Mouse (Mus musculus) midbrain, embryonic 11.5 days (tissue): ENCODE data around the gene AW011738. TPM values are rescaled to one million over a fixed set of nuclear protein-coding genes. Genes with fewer than 3 reads are reported as not detected.

Experiments
- ATAC-seq: fragments of 200-750 bp; cut with Nextera tagmentation; 2 replicates; pipeline ENCODE4 v1.8.0; 2017; ENCODE audit warnings: moderate TSS enrichment, moderate library complexity; ENCODE audit not compliant: low FRiP score
- DNase-seq: peaks from one replicate; pipeline ENCODE4 v3.0.0; 2015; ENCODE audit warnings: low spot score; ENCODE audit errors: missing footprints
- H3K27ac ChIP-seq: fragments of 300-500 bp; sonication (generic); 2 replicates; pipeline ENCODE4 v1.5.1; 2014; ENCODE audit warnings: low read depth, low read length
- H3K27me3 ChIP-seq: fragments of 300-500 bp; sonication (generic); 2 replicates; pipeline ENCODE4 v1.6.1; 2014; ENCODE audit warnings: mild to moderate bottlenecking, low read length, moderate library complexity, mixed read lengths; ENCODE audit not compliant: control insufficient read depth, insufficient read depth
- H3K36me3 ChIP-seq: fragments of 300-500 bp; sonication (generic); 2 replicates; pipeline ENCODE4 v1.6.1; 2014; ENCODE audit warnings: mild to moderate bottlenecking, low read length, moderate library complexity, mixed read lengths; ENCODE audit not compliant: control insufficient read depth, insufficient read depth
- H3K4me1 ChIP-seq: fragments of 300-500 bp; sonication (generic); 2 replicates; pipeline ENCODE4 v1.6.1; 2014; ENCODE audit warnings: low read length; ENCODE audit not compliant: control insufficient read depth, insufficient read depth
- H3K4me2 ChIP-seq: fragments of 300-500 bp; sonication (generic); 2 replicates; pipeline ENCODE4 v1.6.1; 2014; ENCODE audit warnings: mild to moderate bottlenecking, moderate library complexity
- H3K4me3 ChIP-seq: fragments of 300-500 bp; sonication (generic); 2 replicates; pipeline ENCODE4 v1.5.1; 2014; ENCODE audit warnings: low read depth, low read length
- H3K9ac ChIP-seq: fragments of 300-500 bp; sonication (generic); 2 replicates; pipeline ENCODE4 v1.6.1; 2014; ENCODE audit warnings: low read length
- H3K9me3 ChIP-seq: fragments of 300-500 bp; sonication (generic); 2 replicates; pipeline ENCODE4 v1.6.1; 2016; ENCODE audit warnings: low read length; ENCODE audit not compliant: control insufficient read depth
- WGBS: fragments of 180-500 bp; shearing (Covaris S2); extraction: QIAGEN DNeasy Blood & Tissue Kit; methylation state at CpG from one replicate; pipeline ENCODE4 v1.1.7; 2014; 5-methylcytosine and 5-hydroxymethylcytosine counted together
- polyA plus RNA-seq: library from polyadenylated mRNA; unstranded; fragments of >200 nt; fragmentation: Nextera tagmentation; extraction: Ambion mirVana; gene quantifications from 2 replicates; pipeline ENCODE4 v1.2.1, GENCODE M21; 2014

The AW011738 gene
- polyA plus RNA-seq, 1 experiment from 2014 or later, result 2.4 TPM

- Histone ChIP-seq H3K36me3 (peaks cover 5% of the 10 kb centered on the region), H3K27ac (no peak overlapping the region), H3K4me2 (peak overlapping the region; percentile 90), H3K4me1 (peaks cover 41% of the 10 kb centered on the region), H3K9ac (peak overlapping the region; percentile 90), H3K9me3 (no peaks in the 10 kb centered on the region), H3K4me3 (peak overlapping the region; percentile 87), H3K27me3 (no peaks in the 10 kb centered on the region; the same call in 1 of the 2 replicates)
- 4% methylated on average over 35 of the region's 35 CpGs for WGBS
- peak; percentile 95 for DNase-seq
- peak; percentile 1; the same call in 1 of the 2 replicates for ATAC-seq
Measured at GRCm38 (mm10) chr4:156195927-156196870, 6.9 kb upstream of the AW011738 start.

GRCm38 (mm10) chr4:156197131-156197828 lies 5.8 kb upstream of the AW011738 start, which contains the start of gene Agrn:
Agrn (minus strand) TSS chr4:156197488.
- ATAC-seq, result peak; percentile 86
- peaks cover 3% of the 10 kb centered on the region for H3K36me3 ChIP-seq
- H3K9me3 ChIP-seq, result no peaks in the 10 kb centered on the region
- H3K27me3 ChIP-seq, result no peaks in the 10 kb centered on the region; the same call in 1 of the 2 replicates
- under 1% methylated on average over 40 of the region's 88 CpGs for WGBS
- peaks cover 36% of the 10 kb centered on the region for H3K4me1 ChIP-seq
- H3K9ac ChIP-seq, result peak within 1 kb of the TSS; percentile 90
- H3K27ac ChIP-seq, result peak within 1 kb of the TSS; percentile 90
- DNase-seq, result no peak
- peak within 1 kb of the TSS; percentile 90 for H3K4me2 ChIP-seq
- H3K4me3 ChIP-seq, result peak within 1 kb of the TSS; percentile 87

GRCm38 (mm10) chr4:156197829-156198205 lies 5.3 kb upstream of the AW011738 start:
- Histone ChIP-seq H3K36me3 (no peaks in the 10 kb centered on the region), H3K4me1 (peaks cover 35% of the 10 kb centered on the region), H3K4me2 (peak overlapping the region; percentile 40), H3K9me3 (no peaks in the 10 kb centered on the region), H3K9ac (peak overlapping the region; percentile 53), H3K27me3 (peaks cover 2% of the 10 kb centered on the region; the same call in 1 of the 2 replicates), H3K27ac (peak overlapping the region; percentile 90), H3K4me3 (peak overlapping the region; percentile 87)
- ATAC-seq, result peak; percentile 96
- 0% methylated on average over 25 of the region's 26 CpGs for WGBS
- DNase-seq, result peak; percentile 99

GRCm38 (mm10) chr4:156200623-156201475 lies 2.3 kb upstream of the AW011738 start, which contains the start of gene Isg15:
Isg15 (minus strand) TSS chr4:156200818.
- no peak within 1 kb of the TSS for H3K4me3 ChIP-seq
- H3K4me2 ChIP-seq, result no peak within 1 kb of the TSS
- 0 out of 2 replicates have a peak, but pooled peaks cover 2% of the 10 kb centered on the region for H3K27me3 ChIP-seq
- no peak within 1 kb of the TSS for H3K27ac ChIP-seq
- 67% methylated on average over 10 of the region's 10 CpGs for WGBS
- H3K9me3 ChIP-seq, result no peaks in the 10 kb centered on the region
- ATAC-seq (no peak), DNase-seq (no peak)
- peaks cover 29% of the 10 kb centered on the region for H3K4me1 ChIP-seq
- H3K9ac ChIP-seq, result no peak within 1 kb of the TSS
- H3K36me3 ChIP-seq, result no peaks in the 10 kb centered on the region

- H3K9ac ChIP-seq, result no peak overlapping the region; the same call in 1 of the 2 replicates
- 48% methylated on average over 12 of the region's 12 CpGs for WGBS
- H3K36me3 ChIP-seq, result no peaks in the 10 kb centered on the region
- H3K4me2 ChIP-seq, result peak overlapping the region; percentile 73
- no peak overlapping the region for H3K27ac ChIP-seq
- no peak for ATAC-seq
- H3K4me1 ChIP-seq, result peaks cover 22% of the 10 kb centered on the region
- H3K9me3 ChIP-seq, result no peaks in the 10 kb centered on the region
- DNase-seq, result peak; percentile 87
- 0 out of 2 replicates have a peak, but pooled peaks cover 2% of the 10 kb centered on the region for H3K27me3 ChIP-seq
- H3K4me3 ChIP-seq, result peak overlapping the region; percentile 62; the same call in 1 of the 2 replicates
Measured at GRCm38 (mm10) chr4:156202462-156202893, 626 bp upstream of the AW011738 start.

- ATAC-seq (peak; percentile 63), DNase-seq (peak; percentile 96)
- Histone ChIP-seq H3K36me3 (no peaks in the 10 kb centered on the region), H3K27ac (peak overlapping the region; percentile 49; the same call in 1 of the 2 replicates), H3K9me3 (no peaks in the 10 kb centered on the region), H3K4me3 (peak overlapping the region; percentile 62), H3K9ac (peak overlapping the region; percentile 73), H3K4me1 (peaks cover 22% of the 10 kb centered on the region), H3K27me3 (0 out of 2 replicates have a peak, but pooled peaks cover 2% of the 10 kb centered on the region), H3K4me2 (peak overlapping the region; percentile 73)
- under 1% methylated on average over 49 of the region's 49 CpGs for WGBS
Measured at GRCm38 (mm10) chr4:156203413-156204131, 468 bp downstream of the AW011738 start.

GRCm38 (mm10) chr4:156208872-156209271 lies 5.8 kb downstream of the AW011738 start:
- ATAC-seq, result no peak
- WGBS, result 88% methylated on average over 4 of the region's 4 CpGs

More at GRCm38 (mm10) chr4:156208872-156209271, 5.8 kb downstream of the AW011738 start:
- H3K9ac ChIP-seq, result no peak overlapping the region
- H3K4me2 ChIP-seq, result no peak overlapping the region
- H3K9me3 ChIP-seq, result no peaks in the 10 kb centered on the region
- H3K36me3 ChIP-seq, result no peaks in the 10 kb centered on the region
- H3K4me1 ChIP-seq, result peaks cover 13% of the 10 kb centered on the region
- no peak for DNase-seq
- no peaks in the 10 kb centered on the region for H3K27me3 ChIP-seq
- no peak overlapping the region for H3K4me3 ChIP-seq
- H3K27ac ChIP-seq, result no peak overlapping the region
